Mouse (Mus musculus) testis, adult 10 weeks (tissue): ENCODE data around the gene Pdgfc. TPM values are rescaled to one million over a fixed set of nuclear protein-coding genes. Genes with fewer than 3 reads are reported as not detected.

ENCODE experiments used
- polyA plus RNA-seq: library from polyadenylated mRNA; stranded (reverse); fragments of 350-450 nt; fragmentation: Illumina TruSeq; extraction: RNeasy Lipid Tissue Mini Kit (QIAGEN cat#74804); gene quantifications from one replicate; pipeline ENCODE4 v1.2.3, GENCODE M21; 2014; ENCODE audit warnings: low read depth, low replicate concordance

Pdgfc gene
- polyA plus RNA-seq: 10.3 TPM

GRCm38 (mm10) chr3:81036151-81036553 is at the start of gene Pdgfc:
Gene Pdgfc, plus strand, starts transcription at chr3:81036416.

Other genes starting within 250 kb of the Pdgfc start
- 0.20 TPM for gene Gria2, start 233.6 kb upstream of the Pdgfc start, polyA plus RNA-seq
- gene Glrb, start 122.8 kb upstream of the Pdgfc start, polyA plus RNA-seq: 0.48 TPM